ENCODE assay signal across 1 mouse cellular context in genomic region chr5:123227762-123228523, GRCm38 (mm10).
TF ChIP-seq lines count a peak whose summit lies in the region.

No protein-coding gene starts in this region.

TF ChIP-seq in myocyte, 11 proteins besides CTCF, POLR2A, EP300 and RAD21 (continued from another document):
- TF ChIP-seq POLR2AphosphoS2 (IDR thresholded peaks at IDR 0.05; ENCODE audit: insufficient read length, low read depth) (peak; percentile 39), SRF (IDR thresholded peaks at IDR 0.05; ENCODE audit: control insufficient read depth, insufficient read length, low read depth) (no peak), USF1 (IDR thresholded peaks at IDR 0.05; ENCODE audit: low read depth) (peak; percentile 93), MYOG (IDR thresholded peaks at IDR 0.05; ENCODE audit: control insufficient read depth in 1 of 3, insufficient read depth in 1 of 3, insufficient read length in 2 of 3, low read depth in 2 of 3) (peak in 1 of 3 experiments; percentile 17)
